Mouse (Mus musculus) left cerebral cortex, adult 11 months (tissue): ENCODE results near the gene Kif24.

Source experiments
- DNase-seq: peaks from one replicate; pipeline ENCODE4 v3.0.0; 2022; ENCODE audit warnings: low spot score

Kif24 gene

GRCm38 (mm10) chr4:41347839-41348238, 116.8 kb downstream of the Kif24 start:
- no peak for DNase-seq

GRCm38 (mm10) chr4:41346011-41346410, 118.7 kb downstream of the Kif24 start:
- no peak for DNase-seq

- DNase-seq = no peak
These were observed 123.7 kb downstream of the Kif24 start for GRCm38 (mm10) chr4:41340912-41341550.
